Mouse (Mus musculus) forebrain, embryonic 10.5 days (tissue): ENCODE results near the gene Calhm4. TPM values are rescaled to one million over a fixed set of nuclear protein-coding genes. Genes with fewer than 3 reads are reported as not detected.

ENCODE experiments used
- DNase-seq: peaks from one replicate; pipeline ENCODE4 v3.0.0-alpha.2; 2017; ENCODE audit warnings: low spot score; ENCODE audit errors: extremely low spot score
- H3K27ac ChIP-seq: fragments of 300-500 bp; sonication (generic); 2 replicates; pipeline ENCODE4 v1.5.1; 2016; ENCODE audit warnings: mild to moderate bottlenecking
- H3K27me3 ChIP-seq: fragments of 300-500 bp; sonication (generic); 2 replicates; pipeline ENCODE4 v1.6.1; 2016; ENCODE audit warnings: mild to moderate bottlenecking; ENCODE audit not compliant: poor library complexity, severe bottlenecking
- H3K36me3 ChIP-seq: fragments of 300-500 bp; sonication (generic); replicated peaks from 2 replicates; pipeline ENCODE4 v1.6.1; 2016; ENCODE audit warnings: mild to moderate bottlenecking, moderate library complexity
- H3K4me1 ChIP-seq: fragments of 300-500 bp; sonication (generic); 2 replicates; pipeline ENCODE4 v1.6.1; 2016
- H3K4me3 ChIP-seq: fragments of 300-500 bp; sonication (generic); 2 replicates; pipeline ENCODE4 v1.5.1; 2016; ENCODE audit warnings: mild to moderate bottlenecking, moderate library complexity
- H3K9me3 ChIP-seq: fragments of 300-500 bp; sonication (generic); 2 replicates; pipeline ENCODE4 v1.6.1; 2016; ENCODE audit warnings: mild to moderate bottlenecking, moderate library complexity
- WGBS: fragments of 180-500 bp; shearing (Covaris S2); methylation state at CpG from one replicate; pipeline ENCODE4 v1.1.7; 2016; 5-methylcytosine and 5-hydroxymethylcytosine counted together
- polyA plus RNA-seq: library from polyadenylated mRNA; unstranded; fragments of >200 nt; fragmentation: Nextera tagmentation; extraction: Ambion mirVana; gene quantifications from 2 replicates; pipeline ENCODE4 v1.2.1, GENCODE M21; 2016

Gene Calhm4
- polyA plus RNA-seq, result 0.04 TPM in 1 of 2 replicates, not detected in the other

- H3K27me3 ChIP-seq, result no peaks in the 10 kb centered on the region
- H3K9me3 ChIP-seq, result no peaks in the 10 kb centered on the region
- H3K4me1 ChIP-seq, result no peaks in the 10 kb centered on the region
- H3K4me3 ChIP-seq, result no peak within 1 kb of the TSS
- WGBS, result 84% methylated on average over 5 of the region's 5 CpGs
- DNase-seq, result no peak
- H3K36me3 ChIP-seq, result no peaks in the 10 kb centered on the region
- no peak within 1 kb of the TSS for H3K27ac ChIP-seq
Measured at GRCm38 (mm10) chr10:34044210-34044609, at the start of gene Calhm4. Gene Calhm4, minus strand, starts transcription at chr10:34044310.

DNA sequence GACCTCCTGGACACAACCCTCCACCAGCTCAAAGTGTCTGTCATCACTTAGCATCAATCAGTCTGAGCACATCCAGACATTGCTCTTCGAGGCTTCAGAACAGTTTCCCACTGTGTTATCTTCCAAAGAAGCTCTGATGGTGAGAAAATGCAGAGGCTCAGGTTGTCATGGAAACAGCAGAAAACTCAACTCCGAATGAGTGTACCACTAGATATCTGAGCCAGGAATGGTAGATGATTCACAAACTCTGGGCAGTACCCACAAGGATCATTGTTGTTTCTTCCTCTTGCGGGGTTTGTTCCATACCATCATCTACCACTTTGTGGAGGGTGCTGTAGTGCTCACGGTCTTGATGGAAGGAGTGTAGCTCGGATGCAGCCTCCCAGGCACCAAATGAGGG, 47.8 kb upstream of the Calhm4 start:
- H3K27me3 ChIP-seq, result no peaks in the 10 kb centered on the region
- no peak overlapping the region for H3K4me3 ChIP-seq
- no peaks in the 10 kb centered on the region for H3K9me3 ChIP-seq
- H3K4me1 ChIP-seq, result peaks cover 8% of the 10 kb centered on the region; the same call in 1 of the 2 replicates
- H3K36me3 ChIP-seq, result no peaks in the 10 kb centered on the region
- 83% methylated on average over 5 of the region's 5 CpGs for WGBS
- no peak overlapping the region for H3K27ac ChIP-seq
- DNase-seq, result no peak

DNA sequence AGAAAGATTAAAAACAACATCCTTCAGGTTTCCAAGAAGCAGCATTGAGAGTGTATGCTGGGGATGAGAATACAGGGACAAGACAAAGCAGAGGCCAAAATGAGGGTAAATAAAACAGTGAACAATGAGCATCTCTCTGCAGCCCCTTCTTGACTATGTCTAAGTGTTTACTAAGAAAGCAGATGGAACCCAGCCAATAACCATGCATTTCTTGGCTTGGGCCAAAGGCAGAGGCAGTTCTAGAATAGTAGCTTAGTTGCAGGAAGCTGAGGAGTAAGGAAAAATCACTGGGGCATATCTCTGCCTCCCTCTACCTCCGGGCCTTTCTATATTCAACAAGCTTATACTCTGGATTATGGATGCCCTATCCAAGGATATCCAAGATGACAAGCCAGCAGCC, 46.4 kb upstream of the Calhm4 start:
- no peaks in the 10 kb centered on the region for H3K36me3 ChIP-seq
- H3K4me1 ChIP-seq, result no peaks in the 10 kb centered on the region
- 89% methylated on average over 1 of the region's 1 CpGs for WGBS
- no peak overlapping the region for H3K4me3 ChIP-seq
- no peaks in the 10 kb centered on the region for H3K27me3 ChIP-seq
- no peak for DNase-seq
- H3K27ac ChIP-seq, result no peak overlapping the region
- no peaks in the 10 kb centered on the region for H3K9me3 ChIP-seq

DNA sequence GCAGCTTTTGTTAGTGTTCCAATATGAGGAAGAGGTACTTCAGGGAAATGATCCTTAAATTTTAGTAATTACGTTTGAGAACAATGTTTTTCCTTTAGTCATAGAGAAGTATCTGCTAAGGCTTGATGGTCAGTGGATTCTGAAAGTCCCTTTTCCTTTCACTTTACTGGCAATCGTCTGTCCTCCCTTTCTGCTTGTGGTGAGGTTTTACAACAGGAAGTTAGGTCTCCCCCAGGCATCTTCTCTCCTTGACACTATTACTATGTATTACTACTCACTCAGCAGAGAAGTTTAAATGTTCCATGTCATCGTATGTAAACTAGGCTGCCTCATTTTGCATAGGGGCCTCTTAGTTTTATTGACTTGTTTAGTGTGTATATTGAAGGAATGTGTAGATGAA, 45.4 kb upstream of the Calhm4 start:
- H3K36me3 ChIP-seq, result no peaks in the 10 kb centered on the region
- H3K9me3 ChIP-seq, result no peaks in the 10 kb centered on the region
- 80% methylated on average over 3 of the region's 3 CpGs for WGBS
- no peaks in the 10 kb centered on the region for H3K27me3 ChIP-seq
- no peak overlapping the region for H3K4me3 ChIP-seq
- no peak overlapping the region for H3K27ac ChIP-seq
- DNase-seq, result no peak
- no peaks in the 10 kb centered on the region for H3K4me1 ChIP-seq

DNA sequence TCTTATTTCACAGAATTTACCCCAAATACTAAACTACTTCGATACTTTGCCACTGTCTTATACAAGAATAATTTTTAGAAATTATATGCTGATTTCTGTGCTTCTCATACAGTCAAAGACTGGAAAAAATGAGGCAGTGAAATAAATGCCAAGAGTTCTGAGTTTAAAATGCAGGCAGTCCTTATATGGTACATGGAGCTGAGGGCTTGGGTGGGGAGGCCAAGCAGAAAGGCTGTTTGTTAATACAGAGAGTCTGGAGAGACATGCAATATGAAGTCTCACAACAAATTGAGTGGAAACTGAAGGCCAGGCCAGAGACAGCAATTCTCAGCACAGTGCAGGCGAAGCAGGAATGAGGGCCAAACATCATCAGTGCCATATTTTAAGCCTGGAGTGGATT, 44.4 kb upstream of the Calhm4 start:
- Histone ChIP-seq H3K27me3 (no peaks in the 10 kb centered on the region), H3K9me3 (no peaks in the 10 kb centered on the region), H3K4me1 (no peaks in the 10 kb centered on the region), H3K27ac (no peak overlapping the region), H3K4me3 (no peak overlapping the region), H3K36me3 (no peaks in the 10 kb centered on the region)
- WGBS, result 82% methylated on average over 2 of the region's 2 CpGs
- DNase-seq, result no peak

DNA sequence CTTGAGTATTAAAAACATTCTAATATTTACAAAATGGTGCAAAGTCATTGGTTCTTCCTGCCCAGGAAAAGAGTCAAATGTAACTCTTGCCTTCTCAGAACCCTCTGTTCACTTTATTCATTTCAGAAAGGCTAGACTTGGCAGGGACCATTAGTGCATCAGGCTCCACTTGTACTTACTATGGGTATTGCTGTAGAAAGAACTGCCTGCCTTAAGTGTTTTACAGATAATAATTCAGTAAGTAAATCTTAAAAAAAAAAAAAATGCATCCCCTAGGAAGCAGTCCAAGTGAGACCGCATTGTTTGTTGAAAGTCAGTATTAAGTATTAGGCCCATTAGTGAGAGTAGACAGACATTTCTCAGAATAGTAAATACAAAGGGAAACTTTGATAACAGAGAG, 42.4 kb upstream of the Calhm4 start:
- WGBS, result 94% methylated on average over 1 of the region's 1 CpGs
- Histone ChIP-seq H3K27me3 (no peaks in the 10 kb centered on the region), H3K9me3 (no peaks in the 10 kb centered on the region), H3K36me3 (no peaks in the 10 kb centered on the region), H3K4me3 (no peak overlapping the region), H3K27ac (no peak overlapping the region), H3K4me1 (no peaks in the 10 kb centered on the region)
- DNase-seq, result no peak

- 88% methylated on average over 5 of the region's 5 CpGs for WGBS
- Histone ChIP-seq H3K27ac (no peak overlapping the region), H3K9me3 (no peaks in the 10 kb centered on the region), H3K4me3 (no peak overlapping the region), H3K27me3 (no peaks in the 10 kb centered on the region), H3K4me1 (peaks cover 10% of the 10 kb centered on the region), H3K36me3 (no peaks in the 10 kb centered on the region)
- DNase-seq, result no peak
Measured at GRCm38 (mm10) chr10:34074522-34075200, 30.6 kb upstream of the Calhm4 start.

DNA sequence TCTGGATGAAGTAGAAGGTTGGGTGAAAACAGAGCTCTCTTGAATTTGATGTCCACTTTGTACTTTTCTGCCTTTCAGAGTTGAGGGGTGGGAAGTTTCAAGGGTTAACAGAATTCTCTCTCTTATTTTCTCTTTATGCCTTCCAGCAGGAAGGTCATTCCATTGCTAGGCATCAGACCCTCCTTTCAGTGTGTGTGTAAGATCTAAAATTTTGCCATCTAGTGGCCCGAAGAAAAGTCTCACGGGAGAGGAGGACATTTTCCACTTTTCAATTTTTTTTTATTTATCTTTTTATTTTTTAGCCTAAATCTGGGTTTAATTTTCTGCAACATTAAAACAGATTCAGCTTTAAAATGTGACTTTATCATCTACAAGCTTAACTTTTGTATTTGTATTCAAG, 27.5 kb upstream of the Calhm4 start:
- Histone ChIP-seq H3K36me3 (no peaks in the 10 kb centered on the region), H3K27me3 (no peaks in the 10 kb centered on the region), H3K27ac (no peak overlapping the region), H3K4me1 (peaks cover 10% of the 10 kb centered on the region), H3K9me3 (no peaks in the 10 kb centered on the region), H3K4me3 (no peak overlapping the region)
- WGBS, result 67% methylated on average over 2 of the region's 2 CpGs
- no peak for DNase-seq

DNA sequence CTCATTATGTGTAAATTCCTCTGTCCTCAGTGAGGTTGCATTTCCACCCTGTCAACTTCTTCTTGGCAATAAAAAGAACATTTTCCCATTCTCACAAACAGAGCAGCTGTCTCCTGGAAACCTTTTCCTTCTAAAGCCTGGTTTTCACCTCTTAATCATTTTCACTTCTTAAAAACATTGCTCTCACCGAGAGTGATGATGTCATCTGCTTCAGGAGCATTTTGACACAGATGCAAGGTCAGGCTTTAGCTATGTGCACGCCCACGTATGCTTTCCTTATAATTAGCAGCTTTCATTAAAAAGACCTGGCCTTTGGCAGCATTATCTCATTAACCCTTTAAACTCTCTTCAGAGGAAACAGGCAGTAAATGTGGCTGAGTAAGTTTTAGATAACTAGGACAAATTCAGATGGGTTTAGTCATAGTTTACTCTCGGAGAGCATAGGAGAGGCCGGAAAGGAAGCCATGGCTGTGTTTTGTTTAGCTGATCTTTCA, 26.9 kb upstream of the Calhm4 start:
- Histone ChIP-seq H3K9me3 (no peaks in the 10 kb centered on the region), H3K36me3 (no peaks in the 10 kb centered on the region), H3K27ac (no peak overlapping the region), H3K4me1 (peaks cover 10% of the 10 kb centered on the region), H3K27me3 (no peaks in the 10 kb centered on the region), H3K4me3 (no peak overlapping the region)
- DNase-seq, result no peak
- 62% methylated on average over 5 of the region's 5 CpGs for WGBS

DNA sequence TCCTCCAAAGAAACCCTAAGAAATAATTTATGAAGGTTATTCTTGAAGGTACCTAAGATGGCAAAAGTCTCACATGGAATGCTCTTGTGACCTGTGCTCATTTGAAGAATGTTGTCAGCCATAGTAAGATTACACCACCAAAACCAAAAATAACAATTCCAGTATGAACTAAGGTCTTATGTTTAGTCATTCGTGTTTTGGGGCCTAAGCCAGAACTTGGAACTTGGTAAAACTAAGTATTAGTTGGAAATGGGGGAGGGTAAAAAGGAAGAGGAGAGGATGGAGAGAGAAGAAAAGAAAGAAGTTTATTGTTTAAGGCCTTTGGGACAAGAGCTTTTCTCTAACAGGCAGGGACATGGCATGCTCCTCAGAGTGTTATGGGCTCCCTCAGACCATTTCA, 25.5 kb upstream of the Calhm4 start:
- H3K9me3 ChIP-seq, result no peaks in the 10 kb centered on the region
- no peak for DNase-seq
- H3K4me1 ChIP-seq, result peaks cover 10% of the 10 kb centered on the region
- no peaks in the 10 kb centered on the region for H3K27me3 ChIP-seq
- no peak overlapping the region for H3K4me3 ChIP-seq
- H3K36me3 ChIP-seq, result no peaks in the 10 kb centered on the region
- no peak overlapping the region for H3K27ac ChIP-seq
- 74% methylated on average over 1 of the region's 1 CpGs for WGBS

GRCm38 (mm10) chr10:34066591-34066990, 22.5 kb upstream of the Calhm4 start:
- Histone ChIP-seq H3K4me1 (peaks cover 10% of the 10 kb centered on the region), H3K27ac (no peak overlapping the region), H3K9me3 (no peaks in the 10 kb centered on the region), H3K4me3 (no peak overlapping the region), H3K36me3 (no peaks in the 10 kb centered on the region), H3K27me3 (no peaks in the 10 kb centered on the region)
- DNase-seq, result no peak
- 56% methylated on average over 3 of the region's 3 CpGs for WGBS

DNA sequence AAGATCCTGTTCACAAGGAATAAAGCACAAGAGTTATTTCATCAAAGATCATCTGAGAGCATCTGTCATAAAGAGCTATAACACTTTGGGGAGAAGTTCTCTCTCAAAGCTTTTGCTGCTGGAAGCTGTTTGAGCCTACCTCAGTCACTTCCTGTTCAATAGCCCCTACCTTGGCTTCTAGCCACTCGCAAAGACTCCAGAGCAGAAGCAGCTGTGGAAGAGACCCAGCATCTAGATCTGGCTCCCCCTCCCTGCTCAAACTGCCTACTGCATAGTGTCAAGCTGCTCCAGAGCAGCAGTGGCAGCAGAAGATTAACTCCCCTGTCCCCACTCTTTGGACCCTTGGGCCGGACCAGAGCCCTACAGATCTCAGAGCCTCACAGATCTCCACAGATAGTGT, 9.9 kb upstream of the Calhm4 start:
- no peak for DNase-seq
- no peaks in the 10 kb centered on the region for H3K27me3 ChIP-seq
- H3K27ac ChIP-seq, result no peak overlapping the region
- 98% methylated on average over 2 of the region's 2 CpGs for WGBS
- no peak overlapping the region for H3K4me3 ChIP-seq
- H3K4me1 ChIP-seq, result no peaks in the 10 kb centered on the region
- no peaks in the 10 kb centered on the region for H3K9me3 ChIP-seq
- H3K36me3 ChIP-seq, result no peaks in the 10 kb centered on the region

- Histone ChIP-seq H3K4me1 (peaks cover 7% of the 10 kb centered on the region; the same call in 1 of the 2 replicates), H3K36me3 (no peaks in the 10 kb centered on the region), H3K4me3 (no peak within 1 kb of the TSS), H3K9me3 (no peaks in the 10 kb centered on the region), H3K27ac (no peak within 1 kb of the TSS), H3K27me3 (no peaks in the 10 kb centered on the region)
- no peak for DNase-seq
- WGBS, result 72% methylated on average over 3 of the region's 3 CpGs
Measured at GRCm38 (mm10) chr10:34037401-34037800, 6.7 kb downstream of the Calhm4 start, which contains the start of gene Trappc3l. Gene Trappc3l, plus strand, starts transcription at chr10:34037597.
